Mouse (Mus musculus) heart, embryonic 10.5 days (tissue): Measurements from ENCODE around the gene Panx1. TPM values are rescaled to one million over a fixed set of nuclear protein-coding genes. Genes with fewer than 3 reads are reported as not detected.

Source experiments
- DNase-seq: peaks from one replicate; pipeline ENCODE4 v3.0.0-alpha.2; 2017; ENCODE audit warnings: low spot score
- H3K27ac ChIP-seq: fragments of 300-500 bp; sonication (generic); 2 replicates; pipeline ENCODE4 v1.5.1; 2016; ENCODE audit warnings: mild to moderate bottlenecking
- H3K27me3 ChIP-seq: fragments of 300-500 bp; sonication (generic); 2 replicates; pipeline ENCODE4 v1.6.1; 2016; ENCODE audit warnings: mild to moderate bottlenecking; ENCODE audit not compliant: poor library complexity, insufficient read depth, severe bottlenecking
- H3K36me3 ChIP-seq: fragments of 300-500 bp; sonication (generic); 2 replicates; pipeline ENCODE4 v1.6.1; 2016; ENCODE audit warnings: mild to moderate bottlenecking, moderate library complexity
- H3K4me1 ChIP-seq: fragments of 300-500 bp; sonication (generic); 2 replicates; pipeline ENCODE4 v1.6.1; 2016; ENCODE audit warnings: mild to moderate bottlenecking
- H3K4me3 ChIP-seq: fragments of 300-500 bp; sonication (generic); 2 replicates; pipeline ENCODE4 v1.5.1; 2016; ENCODE audit warnings: mild to moderate bottlenecking, moderate library complexity
- H3K9me3 ChIP-seq: fragments of 300-500 bp; sonication (generic); 2 replicates; pipeline ENCODE4 v1.6.1; 2016; ENCODE audit warnings: mild to moderate bottlenecking, moderate library complexity
- WGBS: fragments of 180-500 bp; shearing (Covaris S2); methylation state at CpG from one replicate; pipeline ENCODE4 v1.1.7; 2016; 5-methylcytosine and 5-hydroxymethylcytosine counted together
- polyA plus RNA-seq: library from polyadenylated mRNA; unstranded; fragments of >200 nt; fragmentation: Nextera tagmentation; extraction: Ambion mirVana; gene quantifications from 2 replicates; pipeline ENCODE4 v1.2.1, GENCODE M21; 2016

Panx1 gene
- polyA plus RNA-seq: 26.9 and 43.7 TPM in 2 replicates

DNA sequence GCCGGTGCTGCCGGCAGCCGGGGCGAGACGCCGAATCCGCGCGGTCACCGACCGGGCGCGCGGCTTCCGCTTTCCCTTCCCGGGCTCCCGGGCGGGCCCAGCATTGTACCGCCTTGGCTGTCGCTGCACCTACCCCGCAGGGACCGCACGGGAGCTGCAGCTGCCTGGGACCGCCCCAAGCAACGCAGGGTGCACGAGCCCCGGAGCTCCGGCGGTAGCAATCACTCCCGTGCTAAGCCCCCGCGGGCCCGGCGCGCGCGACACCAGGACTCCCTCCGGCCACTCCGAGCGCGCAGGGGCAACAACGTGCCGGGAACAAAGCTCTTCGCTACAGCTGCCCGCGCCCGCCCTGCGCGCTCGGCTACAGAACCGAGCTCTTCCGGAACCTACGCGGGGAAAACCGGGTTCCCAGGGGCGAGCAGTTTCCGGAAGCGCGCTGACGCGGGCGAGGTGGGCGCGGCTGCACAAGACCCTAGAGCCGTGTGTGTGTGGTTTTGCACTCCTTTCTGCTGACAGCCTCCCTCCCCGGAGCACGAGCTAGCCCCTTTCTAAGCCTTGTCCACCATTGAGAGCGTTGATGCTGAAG lies at the start of gene Panx1:
Panx1 (minus strand) TSS at position 395 of the 586 bp plus-strand sequence.
- no peaks in the 10 kb centered on the region for H3K27me3 ChIP-seq
- WGBS: under 1% methylated on average over 68 of the region's 68 CpGs
- peak; percentile 87 for DNase-seq
- H3K36me3 ChIP-seq: no peaks in the 10 kb centered on the region
- H3K4me1 ChIP-seq: peaks cover 11% of the 10 kb centered on the region
- peak within 1 kb of the TSS; percentile 83 for H3K4me3 ChIP-seq
- peak within 1 kb of the TSS; percentile 92 for H3K27ac ChIP-seq
- H3K9me3 ChIP-seq: no peaks in the 10 kb centered on the region

DNA sequence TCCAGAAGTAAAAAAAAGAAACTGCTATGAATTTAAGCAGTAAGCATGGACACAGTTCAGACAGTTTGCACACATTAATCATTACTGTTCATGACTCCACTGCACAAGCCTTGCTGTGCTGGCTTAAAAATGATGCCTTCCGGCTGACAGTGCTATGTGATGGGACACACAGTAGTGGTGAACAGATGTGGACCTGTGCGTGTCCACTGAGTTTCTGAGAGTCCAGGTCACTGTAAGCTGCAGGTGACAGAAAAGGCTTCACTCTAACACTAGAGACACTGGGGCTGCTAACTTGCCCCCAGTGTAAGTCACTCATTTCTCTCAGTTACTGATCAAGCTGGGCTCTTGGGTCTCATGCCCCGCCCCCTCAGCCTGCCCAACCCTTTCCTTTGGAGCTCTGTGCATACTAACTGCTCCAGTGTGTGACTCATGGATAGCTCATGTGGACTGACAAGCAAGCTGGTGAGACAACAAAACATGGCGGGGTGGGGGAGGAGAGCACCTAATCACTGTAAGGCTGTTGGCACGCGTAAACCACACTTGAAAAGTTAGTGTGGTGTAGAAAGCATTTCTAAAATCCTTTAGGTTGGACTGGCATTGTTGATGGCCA lies 23.5 kb upstream of the Panx1 start:
- Histone ChIP-seq H3K36me3 (no peaks in the 10 kb centered on the region), H3K4me1 (peaks cover 14% of the 10 kb centered on the region), H3K27ac (no peak overlapping the region), H3K4me3 (no peak overlapping the region), H3K27me3 (no peaks in the 10 kb centered on the region), H3K9me3 (no peaks in the 10 kb centered on the region)
- DNase-seq: no peak
- WGBS: 71% methylated on average over 6 of the region's 6 CpGs

GRCm38 (mm10) chr9:15067995-15068685 lies 22.9 kb upstream of the Panx1 start:
- no peaks in the 10 kb centered on the region for H3K9me3 ChIP-seq
- H3K36me3 ChIP-seq: no peaks in the 10 kb centered on the region
- DNase-seq: no peak
- no peak overlapping the region for H3K4me3 ChIP-seq
- peaks cover 14% of the 10 kb centered on the region for H3K4me1 ChIP-seq
- WGBS: 65% methylated on average over 7 of the region's 7 CpGs
- H3K27me3 ChIP-seq: no peaks in the 10 kb centered on the region
- no peak overlapping the region for H3K27ac ChIP-seq

DNA sequence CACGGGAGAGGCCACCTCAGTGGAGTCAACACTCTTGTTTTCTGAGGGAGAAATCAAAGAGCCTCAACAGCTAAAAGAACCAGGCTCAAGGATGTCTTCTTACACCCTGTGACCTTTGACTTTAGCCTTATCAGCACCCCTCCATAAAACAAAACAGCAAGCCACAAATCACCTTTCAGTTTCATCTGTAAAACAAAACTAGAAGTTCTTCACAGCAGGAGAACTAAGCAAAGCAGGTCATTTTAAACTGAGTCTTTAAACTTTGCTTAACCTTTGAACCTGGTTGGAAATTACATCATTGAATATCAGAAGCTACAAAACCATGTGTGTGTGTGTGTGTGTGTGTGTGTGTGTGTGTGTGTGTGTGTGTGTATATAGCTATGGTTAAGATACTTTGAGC lies 18.9 kb upstream of the Panx1 start:
- Histone ChIP-seq H3K9me3 (no peaks in the 10 kb centered on the region), H3K27me3 (no peaks in the 10 kb centered on the region), H3K4me1 (peaks cover 14% of the 10 kb centered on the region), H3K36me3 (no peaks in the 10 kb centered on the region), H3K27ac (no peak overlapping the region), H3K4me3 (no peak overlapping the region)
- WGBS: 7% methylated on average over 1 of the region's 1 CpGs
- DNase-seq: no peak

- Histone ChIP-seq H3K4me1 (no peaks in the 10 kb centered on the region), H3K27ac (no peak overlapping the region), H3K4me3 (no peak overlapping the region), H3K36me3 (no peaks in the 10 kb centered on the region), H3K9me3 (no peaks in the 10 kb centered on the region), H3K27me3 (no peaks in the 10 kb centered on the region)
- DNase-seq: no peak
- 81% methylated on average over 5 of the region's 5 CpGs for WGBS
These were observed 15.6 kb upstream of the Panx1 start for GRCm38 (mm10) chr9:15060847-15061246.

DNA sequence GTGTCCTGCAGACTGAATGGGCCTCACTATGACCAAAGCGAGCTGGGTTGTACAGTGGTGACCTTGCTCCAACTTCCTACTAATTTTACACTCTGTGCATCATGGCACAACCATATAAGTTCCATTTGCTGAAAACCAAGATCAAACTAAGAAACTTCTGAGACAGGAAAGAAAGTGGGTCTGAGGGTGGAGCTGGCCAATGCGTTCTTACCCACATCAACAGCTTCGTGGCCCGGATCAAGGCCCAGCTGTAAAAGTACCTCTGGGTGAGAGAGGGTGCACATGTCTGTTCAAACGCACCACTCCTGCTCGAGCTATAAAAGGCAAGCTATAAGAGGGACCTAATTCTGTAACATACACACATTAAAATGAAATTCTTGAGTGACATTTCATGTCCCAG lies 14.7 kb upstream of the Panx1 start:
- Histone ChIP-seq H3K36me3 (no peaks in the 10 kb centered on the region), H3K27ac (no peak overlapping the region), H3K27me3 (no peaks in the 10 kb centered on the region), H3K4me1 (no peaks in the 10 kb centered on the region), H3K4me3 (no peak overlapping the region), H3K9me3 (no peaks in the 10 kb centered on the region)
- no peak for DNase-seq
- WGBS: 79% methylated on average over 6 of the region's 6 CpGs

DNA sequence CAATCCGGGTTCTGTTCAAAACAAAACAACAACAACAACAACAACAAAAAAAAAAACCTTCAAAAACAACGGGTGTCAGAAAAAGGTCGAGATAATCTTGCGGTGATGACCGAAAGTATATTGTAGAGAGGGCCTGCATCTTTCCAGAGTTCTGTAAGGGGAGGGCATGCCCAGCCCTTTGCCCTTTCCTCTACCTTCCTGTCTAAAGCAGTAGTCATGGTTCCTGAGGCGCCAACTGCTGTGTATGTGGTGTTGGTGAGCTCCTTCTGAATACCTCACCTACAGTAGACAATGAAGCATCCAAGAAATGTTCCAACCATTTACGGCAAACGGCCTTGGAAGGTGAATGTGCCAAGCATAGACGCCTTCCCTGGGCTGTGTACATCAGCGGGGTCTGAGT lies 462 bp upstream of the Panx1 start:
- Histone ChIP-seq H3K4me3 (peak overlapping the region; percentile 83), H3K27ac (peak overlapping the region; percentile 92), H3K4me1 (peaks cover 11% of the 10 kb centered on the region), H3K9me3 (no peaks in the 10 kb centered on the region), H3K27me3 (no peaks in the 10 kb centered on the region), H3K36me3 (no peaks in the 10 kb centered on the region)
- 38% methylated on average over 10 of the region's 10 CpGs for WGBS
- no peak for DNase-seq

DNA sequence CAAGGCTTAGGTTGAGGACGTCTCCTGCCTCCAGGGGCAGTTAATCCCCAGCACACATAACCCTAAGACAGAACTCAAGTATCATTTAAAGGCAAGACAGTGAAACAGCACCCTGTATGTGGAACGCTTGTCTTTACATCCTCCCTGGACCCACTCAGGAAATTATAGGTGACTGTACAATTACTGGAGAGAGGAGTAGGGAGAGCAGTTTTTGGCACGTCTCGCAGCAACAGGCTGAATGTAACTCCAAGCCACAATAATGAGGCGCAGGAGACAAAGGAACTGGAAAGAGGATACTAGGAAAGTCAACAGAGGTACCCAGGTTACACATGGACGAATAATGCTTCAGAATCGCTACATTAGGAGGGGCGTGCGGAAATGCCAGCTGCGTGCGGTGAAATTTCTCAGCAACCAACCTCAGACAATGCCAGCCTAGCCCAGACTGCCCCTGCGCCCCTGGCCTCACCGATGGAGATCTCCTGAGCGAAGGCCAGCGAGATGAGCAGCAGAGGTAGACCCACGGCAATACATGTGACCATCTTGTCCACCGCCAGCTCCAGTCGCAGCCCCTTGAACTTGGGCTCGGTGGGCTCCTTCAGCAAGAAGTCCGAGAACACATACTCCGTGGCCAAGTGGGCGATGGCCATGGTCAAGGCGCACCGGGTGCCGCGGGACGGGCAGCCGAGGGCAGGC lies 741 bp downstream of the Panx1 start:
- H3K4me3 ChIP-seq: peak overlapping the region; percentile 83
- WGBS: 1% methylated on average over 28 of the region's 28 CpGs

GRCm38 (mm10) chr9:15041556-15041955 lies 3.7 kb downstream of the Panx1 start:
- WGBS: 84% methylated on average over 11 of the region's 11 CpGs
- no peak overlapping the region for H3K27ac ChIP-seq
- no peak overlapping the region for H3K4me3 ChIP-seq
- DNase-seq: no peak
- peaks cover 14% of the 10 kb centered on the region for H3K4me1 ChIP-seq
- H3K9me3 ChIP-seq: no peaks in the 10 kb centered on the region
- H3K27me3 ChIP-seq: no peaks in the 10 kb centered on the region
- H3K36me3 ChIP-seq: no peaks in the 10 kb centered on the region

More for the DNA sequence above, 741 bp downstream of the Panx1 start:
- Histone ChIP-seq H3K27me3 (no peaks in the 10 kb centered on the region), H3K4me1 (peaks cover 11% of the 10 kb centered on the region), H3K36me3 (no peaks in the 10 kb centered on the region), H3K27ac (peak overlapping the region; percentile 92), H3K9me3 (no peaks in the 10 kb centered on the region)
- no peak for DNase-seq

DNA sequence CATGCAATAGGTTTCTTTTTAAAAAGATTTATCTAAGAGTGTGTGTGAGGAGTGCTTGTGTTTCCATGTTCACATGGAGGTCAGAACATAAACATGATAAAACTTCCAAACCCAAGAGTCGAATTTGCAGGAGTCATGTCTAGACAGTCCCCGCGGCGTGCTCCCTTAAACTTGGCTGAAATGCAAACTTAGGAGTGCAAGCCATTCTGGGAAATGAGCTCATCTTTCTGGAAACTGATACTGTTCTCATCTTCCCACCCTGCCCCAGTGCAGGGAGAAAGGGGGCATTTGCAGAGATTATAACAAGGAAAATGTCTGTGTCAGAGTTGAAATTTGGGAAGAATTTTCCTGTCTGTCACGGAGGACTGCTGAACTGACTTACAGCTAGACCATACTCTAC lies 5.4 kb downstream of the Panx1 start:
- no peaks in the 10 kb centered on the region for H3K27me3 ChIP-seq
- H3K9me3 ChIP-seq: no peaks in the 10 kb centered on the region
- H3K36me3 ChIP-seq: no peaks in the 10 kb centered on the region
- peaks cover 10% of the 10 kb centered on the region for H3K4me1 ChIP-seq
- no peak overlapping the region for H3K27ac ChIP-seq
- no peak for DNase-seq
- no peak overlapping the region for H3K4me3 ChIP-seq
- 86% methylated on average over 5 of the region's 5 CpGs for WGBS

DNA sequence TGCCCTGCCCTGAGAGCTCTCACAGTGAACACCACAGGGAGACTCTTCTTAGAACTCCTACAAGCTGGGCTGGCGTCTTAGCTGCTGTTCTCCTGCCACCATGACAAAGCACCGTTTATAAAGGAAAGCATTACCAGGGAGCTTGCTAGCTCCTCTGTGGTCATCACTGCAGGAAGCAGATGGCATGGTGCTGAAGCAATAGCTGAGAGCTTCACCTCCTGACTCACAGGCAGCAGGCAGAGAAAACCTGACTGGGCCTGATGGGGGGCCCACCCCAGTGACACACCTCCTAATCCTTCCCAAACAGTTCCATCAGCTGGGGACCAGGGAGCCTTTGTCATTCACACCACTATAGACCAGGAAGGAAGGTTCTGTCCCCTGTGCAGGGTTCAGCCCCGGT lies 7.6 kb downstream of the Panx1 start:
- WGBS: 72% methylated on average over 3 of the region's 3 CpGs
- H3K27ac ChIP-seq: no peak overlapping the region
- H3K36me3 ChIP-seq: no peaks in the 10 kb centered on the region
- no peaks in the 10 kb centered on the region for H3K27me3 ChIP-seq
- no peak overlapping the region for H3K4me3 ChIP-seq
- H3K9me3 ChIP-seq: no peaks in the 10 kb centered on the region
- no peak for DNase-seq
- H3K4me1 ChIP-seq: peaks cover 3% of the 10 kb centered on the region; the same call in 1 of the 2 replicates

DNA sequence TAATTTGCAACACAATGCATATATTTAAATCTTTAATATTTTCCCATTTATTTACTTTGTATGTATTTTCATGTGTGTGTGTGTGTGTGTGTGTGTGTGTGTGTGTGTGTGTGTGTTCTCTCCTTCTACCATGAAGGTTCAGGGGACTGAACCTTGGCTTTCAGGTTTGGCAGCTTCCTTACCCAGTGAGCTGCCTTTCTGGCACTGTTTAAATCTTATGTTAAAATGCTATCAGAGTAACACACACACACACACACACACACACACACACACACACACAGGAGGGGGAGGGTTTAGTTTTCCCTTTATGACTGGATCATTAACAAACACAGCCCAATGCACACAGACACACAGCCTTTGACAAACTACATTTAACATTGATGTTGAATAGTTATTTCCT lies 8.0 kb downstream of the Panx1 start:
- H3K27ac ChIP-seq: no peak overlapping the region
- no peak for DNase-seq
- peaks cover 3% of the 10 kb centered on the region; the same call in 1 of the 2 replicates for H3K4me1 ChIP-seq
- no peak overlapping the region for H3K4me3 ChIP-seq
- no peaks in the 10 kb centered on the region for H3K9me3 ChIP-seq
- H3K36me3 ChIP-seq: no peaks in the 10 kb centered on the region
- no peaks in the 10 kb centered on the region for H3K27me3 ChIP-seq

DNA sequence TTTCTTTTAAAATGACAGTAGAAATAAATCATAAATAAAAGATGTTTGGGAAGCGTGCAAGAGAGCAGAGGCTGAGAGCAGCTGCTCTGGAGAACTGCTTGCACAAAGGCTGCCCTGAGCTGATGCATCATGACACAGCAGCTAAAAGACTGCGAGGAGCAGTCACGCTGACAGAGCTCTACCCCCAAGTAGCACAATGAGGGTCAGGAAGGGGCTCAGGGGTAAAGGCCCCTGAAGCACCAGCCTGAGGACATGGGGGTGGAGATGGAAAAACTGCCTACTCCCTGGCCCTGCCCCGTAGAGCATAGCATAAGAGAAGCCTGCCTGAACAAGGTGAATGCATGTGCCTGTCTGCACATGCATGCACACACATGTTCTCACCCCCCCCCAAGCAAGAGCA lies 8.5 kb downstream of the Panx1 start:
- Histone ChIP-seq H3K36me3 (0 out of 2 replicates have a peak, but pooled peaks cover 2% of the 10 kb centered on the region), H3K27me3 (no peaks in the 10 kb centered on the region), H3K9me3 (no peaks in the 10 kb centered on the region), H3K4me1 (peaks cover 3% of the 10 kb centered on the region; the same call in 1 of the 2 replicates), H3K4me3 (no peak overlapping the region), H3K27ac (0 out of 2 replicates have a peak overlapping the region, but pooled peaks have one; percentile 29)
- 70% methylated on average over 4 of the region's 4 CpGs for WGBS
- DNase-seq: no peak
